Mouse (Mus musculus) kidney, adult 11 months (tissue): ENCODE data around the gene Mapkbp1.

ENCODE experiments used
- DNase-seq: peaks from one replicate; pipeline ENCODE4 v3.0.0; 2022

Gene Mapkbp1

DNA sequence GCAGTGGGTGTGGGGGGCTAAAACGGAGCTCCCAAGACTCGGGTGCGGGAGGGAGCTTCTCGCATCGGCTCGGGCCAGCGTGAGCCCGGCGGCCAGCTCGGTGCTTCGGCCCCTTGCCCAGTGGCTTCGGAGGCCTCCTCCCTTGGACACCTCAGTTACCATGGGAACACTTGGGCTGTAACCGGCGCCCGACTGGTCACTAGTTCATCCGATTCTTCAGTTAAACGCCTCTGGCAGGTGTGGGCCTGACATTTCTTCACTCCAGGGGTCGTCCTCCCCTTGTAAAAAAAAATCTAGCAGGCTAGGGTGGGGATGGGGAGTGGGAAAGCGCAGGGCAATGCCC lies at the start of gene Mapkbp1:
Gene Mapkbp1, plus strand, starts transcription at position 163 of the 343 bp plus-strand sequence.
- DNase-seq, result no peak

DNA sequence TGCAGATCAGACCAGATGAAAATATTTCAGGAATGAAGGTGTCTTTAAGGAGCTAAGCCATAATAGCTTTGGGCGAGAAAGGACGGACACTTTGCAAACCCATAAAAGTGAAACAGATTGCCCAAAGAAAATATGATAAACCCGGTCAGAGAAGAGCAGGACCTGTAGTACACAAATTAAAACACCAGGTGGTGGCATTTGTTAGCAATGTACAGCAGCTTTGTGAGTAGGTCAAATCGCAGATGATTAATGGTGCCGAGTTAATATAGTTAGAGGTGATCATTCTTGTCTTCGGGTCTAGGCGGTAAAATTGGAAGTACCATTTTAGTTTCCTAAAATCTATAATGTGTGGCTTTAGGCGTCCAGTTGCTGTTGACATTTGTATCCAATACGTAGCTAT lies 1.9 kb upstream of the Mapkbp1 start:
- peak; percentile 39 for DNase-seq

DNA sequence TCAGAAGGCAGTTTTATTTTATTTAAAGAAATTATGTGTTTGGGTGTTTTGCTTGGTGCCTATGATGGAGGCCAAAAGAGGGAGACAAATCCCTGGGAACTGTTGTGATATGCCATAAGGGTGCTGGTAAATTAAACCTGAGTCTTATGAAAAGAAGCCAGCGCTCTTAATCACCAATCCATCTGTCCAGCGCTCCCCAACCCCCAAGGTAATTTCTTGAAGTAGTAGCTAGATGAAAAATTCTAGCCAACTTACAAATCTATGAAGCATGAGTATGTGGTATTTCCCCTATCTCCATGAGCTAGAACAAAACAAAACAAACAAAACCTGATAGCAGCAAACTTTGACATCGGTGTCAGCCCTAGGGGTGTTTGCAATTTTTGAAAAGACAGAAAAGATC lies 1.2 kb upstream of the Mapkbp1 start:
- DNase-seq, result no peak

DNA sequence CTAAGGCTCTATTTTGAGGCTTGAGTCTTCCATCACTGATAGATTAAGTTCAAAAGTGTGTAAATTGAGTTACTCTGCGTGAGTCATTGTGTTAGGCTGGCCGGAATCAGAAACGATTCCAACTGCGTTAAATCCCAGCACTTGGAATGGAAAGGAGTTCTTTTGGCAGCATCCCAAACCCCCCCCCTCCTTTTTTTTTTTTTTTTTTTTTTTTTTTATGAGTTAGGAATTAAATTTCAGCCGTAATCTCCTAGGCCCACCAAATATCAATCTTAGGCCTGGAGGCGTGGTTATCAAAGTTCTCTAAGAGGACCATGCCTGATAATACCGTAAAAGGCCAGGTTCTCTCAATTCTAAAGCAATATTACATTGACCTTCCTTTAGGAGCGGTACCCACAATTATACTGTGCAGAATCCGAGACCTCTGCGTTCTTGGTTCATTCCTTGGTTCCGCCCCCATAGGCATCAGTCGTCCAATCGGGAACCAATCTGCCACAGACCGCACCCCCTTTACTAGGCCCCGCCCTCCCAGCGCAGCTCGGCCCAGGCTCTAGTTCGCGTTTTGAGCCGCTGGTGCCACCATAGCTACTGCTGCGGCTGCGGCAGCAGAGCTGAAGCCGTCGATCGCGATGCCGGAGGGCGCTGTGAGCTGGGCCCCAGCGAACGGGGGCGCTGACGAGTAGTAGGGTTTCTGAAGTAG lies 512 bp upstream of the Mapkbp1 start:
- DNase-seq, result peak; percentile 95

DNA sequence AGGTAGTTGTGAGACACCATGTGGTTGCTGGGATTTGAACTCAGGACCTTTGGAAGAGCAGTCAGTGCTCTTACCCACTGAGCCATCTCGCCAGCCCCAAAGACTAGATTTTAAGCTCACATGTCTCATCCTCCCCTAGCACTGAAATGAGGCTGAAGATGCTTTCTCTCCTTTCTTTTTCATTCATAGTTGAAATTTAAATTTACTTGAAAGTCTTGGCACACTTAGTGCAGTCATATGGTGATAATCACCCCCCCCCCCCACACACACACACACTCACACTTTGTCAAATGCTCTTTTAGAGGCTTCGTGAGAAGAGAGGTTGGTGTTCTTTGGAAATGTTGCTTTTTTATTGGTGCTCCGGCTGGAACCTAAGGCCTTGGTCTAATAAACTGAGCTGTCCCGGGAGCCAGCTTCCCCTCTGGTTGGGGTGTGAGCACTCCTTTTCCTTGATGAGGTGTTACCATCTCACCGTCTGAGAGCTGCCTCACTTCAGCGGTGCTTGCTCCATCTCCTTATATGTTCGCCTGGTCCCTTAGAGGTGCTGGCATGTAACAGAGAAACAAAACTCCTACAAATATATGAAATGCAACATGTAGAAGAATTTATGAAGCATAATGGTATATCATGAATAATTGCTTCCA lies 8.0 kb downstream of the Mapkbp1 start:
- DNase-seq, result no peak

DNA sequence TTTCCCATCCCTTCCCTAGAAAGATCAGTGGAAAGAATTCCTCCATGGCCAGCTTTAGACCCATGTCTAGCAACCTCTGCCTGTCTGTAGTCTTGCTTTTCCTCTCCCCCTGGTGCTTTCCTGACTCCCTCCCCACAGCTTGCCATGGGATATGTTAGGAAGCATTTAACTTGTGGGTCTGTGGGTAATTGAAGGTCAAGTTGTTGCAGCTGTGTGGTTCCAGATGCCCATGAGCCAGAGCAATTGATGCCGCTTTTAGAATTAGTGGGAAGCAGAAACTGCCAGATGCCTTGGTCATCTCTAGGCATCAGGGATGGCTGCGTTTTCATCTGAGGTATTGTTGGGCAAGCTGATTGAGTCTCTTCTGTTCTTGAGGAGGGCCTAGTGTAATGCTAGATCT lies 9.1 kb downstream of the Mapkbp1 start:
- no peak for DNase-seq

DNA sequence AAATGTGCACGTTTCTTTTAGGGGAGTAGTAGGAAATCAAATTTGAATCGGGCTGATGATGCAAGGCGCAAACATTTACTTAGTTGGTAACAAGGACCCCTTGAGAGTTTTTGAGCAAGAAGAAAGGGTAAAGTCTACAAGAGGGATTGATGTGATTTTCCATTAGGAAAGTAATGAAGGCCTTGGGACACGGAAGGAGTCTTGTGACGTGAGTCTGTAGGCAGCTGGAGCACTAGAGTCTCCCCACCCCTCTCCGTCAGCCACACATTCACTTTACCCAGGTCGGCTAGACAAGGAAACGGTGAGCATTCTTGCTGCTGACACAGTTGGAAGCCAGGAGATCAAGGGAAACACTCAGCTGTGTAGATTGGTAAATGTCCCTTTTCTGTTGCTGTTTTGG lies 13.4 kb downstream of the Mapkbp1 start:
- DNase-seq, result no peak

DNA sequence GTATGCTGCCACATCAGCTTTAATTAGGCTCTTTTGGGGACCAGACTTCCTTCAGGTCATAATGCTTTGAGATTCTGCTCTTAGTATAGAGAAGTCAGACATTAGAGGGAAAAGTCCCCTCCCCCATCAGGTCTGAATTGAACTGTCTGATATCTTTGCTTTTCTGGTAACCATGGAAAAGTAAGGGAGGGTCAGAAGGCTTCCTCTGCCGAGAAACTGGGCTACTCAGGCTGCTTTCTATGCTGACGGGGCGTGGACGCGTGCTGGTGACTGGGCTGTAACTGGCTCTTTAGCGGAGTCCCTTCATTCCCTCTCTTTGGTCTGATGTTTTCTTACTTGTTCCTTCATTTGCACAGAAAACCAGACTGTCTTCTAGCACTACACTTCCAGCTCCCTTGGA lies 13.9 kb downstream of the Mapkbp1 start:
- DNase-seq, result no peak

DNA sequence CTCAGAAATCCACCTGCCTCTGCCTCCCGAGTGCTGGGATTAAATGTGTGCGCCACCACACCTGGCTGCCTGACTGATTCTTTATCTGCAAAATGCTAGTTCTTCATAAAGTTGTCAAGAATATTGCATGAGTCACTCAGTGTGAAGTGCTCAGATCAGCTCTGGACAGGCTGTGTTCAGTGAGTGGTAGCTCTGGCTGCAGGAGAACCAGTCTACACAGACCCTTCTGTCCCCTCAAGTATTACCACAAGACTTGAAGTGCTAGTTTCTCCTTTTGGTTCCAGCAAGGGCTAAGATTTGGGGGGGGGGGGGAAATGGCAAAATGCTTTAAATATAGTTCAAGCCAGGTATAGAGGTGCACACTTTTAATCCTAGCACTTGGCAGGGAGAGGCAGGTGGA lies 14.9 kb downstream of the Mapkbp1 start:
- no peak for DNase-seq

DNA sequence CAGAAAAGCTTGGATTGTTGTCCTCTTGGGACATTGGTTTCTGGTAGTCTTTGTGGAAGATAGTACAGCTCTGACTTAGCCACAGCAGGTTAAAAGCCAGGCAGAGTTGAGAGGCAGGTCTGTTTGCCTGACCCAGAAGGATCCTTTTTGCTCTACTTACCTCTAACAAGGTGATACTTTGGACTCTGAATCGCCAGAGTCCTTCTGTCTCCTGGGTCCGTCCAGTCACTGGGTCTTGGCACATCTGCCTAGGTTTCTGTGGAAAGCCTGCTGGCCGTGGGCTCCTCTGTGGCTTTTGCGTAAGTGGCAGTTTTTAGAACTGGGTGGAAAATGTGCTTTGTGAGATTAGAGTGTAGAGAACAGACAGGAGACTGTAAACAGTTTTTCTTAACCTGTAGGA lies 16.5 kb downstream of the Mapkbp1 start:
- DNase-seq, result peak; percentile 49

DNA sequence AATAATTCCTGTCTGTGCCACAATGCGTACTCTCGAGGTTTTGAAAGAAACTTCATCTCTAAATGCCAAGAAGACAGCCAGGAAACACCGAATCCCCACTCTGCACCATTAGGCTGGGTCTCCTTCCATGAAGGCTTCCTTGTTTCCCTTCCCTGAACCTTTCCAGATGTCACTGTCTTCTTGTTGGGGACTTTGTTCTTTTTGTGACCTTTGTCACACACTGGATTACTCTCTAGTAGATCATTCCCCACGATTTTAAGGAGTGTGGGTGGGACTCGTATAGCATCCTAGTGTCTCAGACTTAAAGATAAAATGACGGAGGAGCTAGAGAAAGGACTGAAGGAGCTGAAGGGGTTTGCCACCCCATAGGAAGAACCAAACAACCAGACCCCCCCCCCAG lies 18.4 kb downstream of the Mapkbp1 start:
- DNase-seq, result no peak

DNA sequence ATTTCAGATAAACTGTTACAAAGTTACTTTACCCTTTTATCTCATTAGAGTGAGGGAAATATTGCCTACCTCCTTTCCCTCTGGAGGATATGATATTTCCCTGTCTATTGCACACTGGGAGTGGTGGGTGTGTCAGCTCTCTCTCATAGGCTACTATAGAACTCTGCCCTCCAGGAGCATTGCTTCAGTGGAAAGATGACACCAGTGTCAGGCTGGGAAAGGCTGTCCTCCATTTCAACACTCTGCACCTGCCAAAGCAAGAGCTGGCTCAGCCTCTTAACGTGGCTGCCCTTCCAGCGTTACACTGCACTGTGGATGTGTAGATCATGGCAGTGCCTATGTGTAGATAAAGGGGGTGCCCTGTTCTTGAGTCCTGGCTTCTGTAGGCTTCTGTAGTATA lies 19.9 kb downstream of the Mapkbp1 start:
- no peak for DNase-seq

DNA sequence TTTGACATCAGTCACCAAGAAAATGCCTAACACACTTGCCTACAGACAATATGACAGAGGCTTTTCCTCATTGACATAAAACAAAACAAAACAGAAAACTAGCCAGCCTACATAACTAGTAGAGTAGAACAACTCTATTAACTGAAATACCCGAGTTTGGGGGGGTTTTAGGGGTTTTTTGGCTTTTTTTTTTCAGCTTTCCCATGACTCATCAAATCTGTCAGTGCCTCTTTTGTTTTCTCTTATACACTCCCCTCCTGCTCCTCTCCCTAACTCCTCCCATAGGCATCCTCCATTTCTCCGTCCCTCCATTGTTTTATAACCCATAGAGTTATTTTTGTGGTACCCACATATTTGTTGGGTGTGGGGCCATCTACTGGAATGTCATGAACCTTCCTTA lies 21.0 kb downstream of the Mapkbp1 start:
- DNase-seq, result no peak

DNA sequence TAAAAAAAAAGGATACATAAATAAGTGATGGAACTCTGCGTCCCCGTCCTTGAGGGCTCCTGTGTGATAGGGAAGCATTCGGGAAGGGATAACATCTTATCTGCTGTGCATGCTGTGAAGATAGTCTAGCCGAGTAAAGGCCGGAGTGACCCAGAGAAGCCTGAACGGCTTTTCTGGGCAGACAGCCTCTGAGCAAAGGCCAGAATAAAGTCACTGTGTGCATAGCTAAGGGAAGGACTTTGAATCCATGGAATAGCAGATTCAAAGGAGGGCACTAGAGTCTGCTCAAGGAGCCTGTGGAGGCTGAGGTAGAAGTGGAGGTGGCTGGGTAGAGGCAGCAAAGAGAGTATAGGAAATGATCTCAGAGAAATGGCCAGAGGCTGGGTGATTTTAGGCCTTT lies 22.3 kb downstream of the Mapkbp1 start:
- DNase-seq, result no peak

DNA sequence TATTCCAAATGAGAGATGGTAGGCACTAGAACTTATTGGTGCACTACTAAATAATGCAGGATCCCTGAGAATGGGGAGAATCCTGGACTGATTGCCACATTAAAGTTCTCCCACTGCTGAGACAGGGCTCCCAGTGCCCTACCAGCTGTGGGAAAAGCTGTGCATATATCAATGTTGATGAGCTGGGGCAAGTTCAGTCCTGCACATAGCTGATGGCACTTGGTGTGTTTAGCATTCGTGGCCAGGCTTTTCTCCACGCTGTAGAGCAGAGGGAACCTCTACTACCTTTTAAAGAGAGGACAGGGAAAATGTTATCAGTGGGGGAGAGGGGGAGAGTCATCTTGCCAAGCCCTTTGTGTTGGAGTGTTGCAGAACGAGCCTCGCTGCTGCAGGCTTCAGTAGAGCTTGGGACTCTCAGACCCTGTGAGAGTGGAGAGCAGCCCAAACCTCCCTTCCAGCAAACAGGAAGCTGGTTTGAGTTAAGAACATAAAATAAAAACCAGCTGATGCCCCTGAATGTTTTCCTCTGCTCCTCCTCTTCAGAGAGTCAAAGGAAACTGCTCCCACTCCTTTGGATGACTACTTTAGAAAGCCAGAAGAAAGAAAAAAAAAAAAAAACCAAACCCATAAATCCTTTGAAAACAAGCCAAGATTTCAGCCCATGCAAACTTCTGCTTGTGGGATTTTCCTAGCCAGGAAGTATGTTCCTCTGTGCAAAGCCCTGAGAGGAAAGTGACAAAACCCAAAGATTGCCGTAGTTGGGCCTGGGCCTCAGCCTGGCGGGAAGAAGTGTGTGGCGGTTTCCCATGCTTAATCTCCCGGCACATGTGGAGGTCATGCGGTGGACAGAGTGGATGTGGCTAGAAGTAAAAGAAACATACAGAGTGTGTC lies 23.1 kb downstream of the Mapkbp1 start:
- no peak for DNase-seq

DNA sequence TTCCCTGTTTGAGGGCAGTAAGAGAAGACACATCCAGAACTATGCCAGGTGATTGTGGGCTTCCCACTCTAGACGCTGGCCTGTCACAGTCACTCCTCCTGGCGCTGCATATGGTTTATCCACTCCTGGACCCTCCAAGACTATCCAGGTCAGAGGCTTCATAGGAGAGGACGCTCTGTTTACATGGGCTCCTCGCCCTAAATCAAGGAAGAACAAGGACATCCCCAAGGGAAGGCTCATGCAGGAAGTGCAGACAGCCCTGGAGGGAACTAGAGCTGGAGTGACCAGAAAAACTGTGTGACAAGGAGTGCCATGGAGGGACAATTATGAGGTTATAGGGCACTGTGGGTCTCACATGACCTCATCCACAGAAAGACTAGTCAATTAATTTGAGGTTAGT lies 24.9 kb downstream of the Mapkbp1 start:
- no peak for DNase-seq

DNA sequence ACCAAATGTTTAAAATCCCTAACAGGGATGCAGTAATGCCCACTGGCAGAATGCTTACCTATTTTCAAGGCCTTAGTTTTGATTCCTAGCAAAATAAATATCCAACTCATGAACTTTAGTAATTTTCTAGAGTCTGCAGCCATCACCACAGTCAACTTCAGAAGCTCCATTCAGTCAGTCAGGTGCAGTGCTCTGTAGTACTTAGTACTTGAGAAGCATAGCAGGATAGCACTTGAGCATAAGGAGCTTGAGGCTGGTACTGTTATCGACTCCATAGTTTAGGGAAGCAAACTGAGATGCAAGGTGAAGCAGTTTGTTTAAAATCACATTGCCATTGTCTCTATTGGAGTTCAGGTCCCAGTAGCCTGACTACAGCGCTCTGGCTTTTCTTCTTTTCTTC lies 27.2 kb downstream of the Mapkbp1 start:
- no peak for DNase-seq

DNA sequence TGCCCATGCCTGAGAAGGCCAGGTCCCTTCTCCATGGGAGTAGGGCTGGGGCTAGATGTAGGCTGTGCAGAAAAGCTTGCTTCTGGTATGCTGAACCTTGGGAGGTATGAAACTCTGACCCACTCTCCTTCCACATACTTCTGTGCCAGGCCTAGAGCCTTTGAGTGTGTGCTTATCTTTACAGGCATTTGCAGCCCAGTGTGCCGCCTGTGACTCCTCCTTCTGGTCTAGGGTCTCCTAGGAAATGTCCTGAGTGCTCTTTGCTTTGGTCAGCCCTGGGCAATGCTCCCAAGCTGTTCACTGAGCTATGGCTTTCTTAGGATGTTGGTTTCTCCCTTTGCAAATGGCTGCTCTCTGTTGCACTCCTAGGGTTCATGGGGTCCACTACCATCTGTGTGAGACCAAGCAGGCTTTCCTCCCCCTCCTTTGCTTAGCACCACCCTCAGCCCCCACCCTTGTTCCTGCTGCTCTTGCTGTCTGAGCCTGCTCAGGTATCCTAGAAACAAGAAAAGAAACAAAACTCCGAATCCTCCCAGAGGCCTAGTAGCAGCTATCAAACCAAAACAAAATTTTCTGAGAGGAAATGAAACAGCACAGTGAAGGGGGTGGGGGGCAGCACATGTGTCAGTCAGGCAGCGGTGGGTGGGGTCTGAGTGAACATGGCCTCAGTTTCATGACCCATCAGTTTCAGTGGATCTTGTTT lies 28.5 kb downstream of the Mapkbp1 start:
- DNase-seq, result no peak

DNA sequence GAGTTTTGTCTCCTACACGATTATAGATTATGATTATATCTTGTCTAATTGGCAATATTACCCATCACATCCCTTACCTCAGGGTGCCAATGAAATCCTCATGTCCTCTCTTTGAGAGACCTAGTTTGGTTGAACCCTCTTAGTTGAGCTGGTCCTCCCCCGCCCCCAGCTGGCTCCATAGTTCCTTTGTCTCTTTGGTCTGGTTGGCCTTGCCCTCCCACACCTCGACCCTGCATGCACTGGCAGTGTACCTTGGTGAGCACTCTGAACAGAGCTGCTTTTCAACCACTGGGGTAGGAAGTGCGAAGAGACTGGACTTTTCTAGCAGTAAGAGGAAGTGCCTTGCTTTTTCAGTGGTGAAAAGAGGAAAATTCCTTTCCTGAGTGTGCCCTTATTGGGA lies 29.5 kb downstream of the Mapkbp1 start:
- no peak for DNase-seq

DNA sequence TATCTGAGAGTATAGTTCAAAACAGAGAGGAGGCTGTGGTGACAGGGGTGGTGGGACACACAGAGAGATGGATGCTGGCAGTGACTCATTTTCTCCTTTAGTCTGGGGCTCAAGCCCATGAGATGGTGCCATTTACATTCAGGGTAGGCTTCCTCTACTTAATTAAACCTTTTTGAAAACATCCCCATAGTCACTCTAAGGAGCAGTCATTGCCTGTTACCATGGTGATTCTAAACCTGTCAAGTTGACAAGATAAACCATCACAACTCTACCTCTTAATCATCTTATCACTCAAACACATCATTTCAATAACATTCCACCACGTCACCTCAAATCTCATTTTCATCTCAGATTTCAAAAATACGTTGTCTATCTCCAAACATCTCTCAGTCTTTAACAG lies 31.5 kb downstream of the Mapkbp1 start:
- DNase-seq, result no peak

DNA sequence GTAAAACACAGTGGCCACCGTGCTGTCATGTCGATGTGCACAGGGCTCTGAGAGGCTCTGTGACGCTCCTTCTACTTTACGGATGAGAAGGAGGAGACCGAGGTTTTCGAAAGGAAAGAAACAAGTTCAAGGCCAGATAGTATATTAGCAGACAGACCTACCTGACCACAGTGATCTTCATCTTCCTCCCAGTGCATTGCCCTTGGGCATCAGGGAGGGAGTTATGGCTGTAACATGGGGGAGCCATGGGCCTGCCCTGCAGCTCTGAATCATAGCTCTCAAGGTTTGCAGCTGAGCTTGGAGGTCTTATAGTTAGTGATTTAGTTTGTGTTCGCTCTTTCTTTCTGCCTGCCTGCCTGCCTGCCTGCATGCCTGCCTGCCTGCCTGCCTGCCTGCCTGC lies 34.2 kb downstream of the Mapkbp1 start:
- no peak for DNase-seq

DNA sequence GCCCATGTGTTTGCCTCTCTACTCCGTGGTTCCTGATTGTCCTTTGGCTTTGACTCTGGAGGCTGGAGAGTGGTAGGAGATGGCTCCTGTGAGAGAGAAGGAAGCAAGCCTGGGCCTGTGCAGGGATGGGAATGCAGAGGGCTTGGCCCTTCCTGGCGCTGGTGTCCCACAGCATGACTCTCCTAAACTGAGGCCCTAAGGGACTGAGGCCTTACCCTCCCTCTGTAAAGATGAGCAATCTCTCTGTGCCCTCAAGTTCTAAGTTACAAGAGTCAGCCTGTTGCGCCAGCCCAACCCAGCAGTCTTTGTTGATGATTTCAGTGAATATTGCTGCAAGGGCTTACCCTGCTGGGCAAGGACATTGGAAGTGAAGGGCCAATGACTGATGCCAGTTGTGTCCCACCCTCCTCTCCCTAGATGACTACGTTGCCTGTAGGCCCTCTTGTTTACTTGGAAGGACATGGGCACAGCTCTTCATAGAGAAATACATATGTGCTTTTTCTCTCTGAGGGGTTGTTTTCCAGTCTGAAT lies 35.2 kb downstream of the Mapkbp1 start:
- DNase-seq, result no peak

DNA sequence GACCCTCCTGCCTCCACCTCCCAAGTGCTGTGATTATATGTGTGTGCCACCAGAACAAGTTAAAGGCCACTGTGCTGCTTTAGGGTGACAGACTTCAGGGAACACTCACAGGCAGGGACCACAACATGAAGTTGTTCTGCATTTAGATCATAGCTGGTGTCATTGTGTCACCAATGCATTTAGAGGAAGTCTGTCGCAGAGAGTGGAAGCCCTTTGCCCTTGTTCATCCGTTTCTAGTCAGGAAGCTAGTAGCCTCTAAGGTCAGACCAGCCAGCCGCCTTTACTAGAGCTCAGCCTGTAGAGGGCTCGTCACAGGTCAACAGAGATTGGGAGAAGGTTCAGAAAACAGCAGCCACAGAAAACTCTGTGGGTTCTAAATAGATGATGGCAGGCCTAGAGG lies 36.2 kb downstream of the Mapkbp1 start:
- no peak for DNase-seq
